ENCODE assay signal across 20 mouse cellular contexts in genomic region chr3:126514842-126515241, GRCm38 (mm10).
DNase-seq lines count a peak whose midpoint lies in the region; ATAC-seq and TF ChIP-seq lines count a peak whose summit lies in the region.
"Had no signal": no experiment of that assay in that cellular context is flagged by ENCODE, and none has a peak within 500 bp of the region (broad histone marks: within the 10 kb centered on the region; RNA-seq: fewer than 3 reads in every experiment).

No protein-coding gene starts in this region.

- H3K4me1 ChIP-seq in hindbrain, postnatal 0 days (ENCODE audit: insufficient read depth, low read length), result no peaks in the 10 kb centered on the region
- no peaks in the 10 kb centered on the region for H3K4me1 ChIP-seq in hindbrain, embryonic 10.5 days (replicated peaks)
- no peaks in the 10 kb centered on the region for H3K4me1 ChIP-seq in midbrain, embryonic 15.5 days
- H3K4me1 ChIP-seq in liver, embryonic 11.5 days (replicated peaks; ENCODE audit: control insufficient read depth, insufficient read depth, low read length), result no peaks in the 10 kb centered on the region
- H3K4me1 ChIP-seq: liver, embryonic 12.5 days; neural tube, embryonic 15.5 days had no signal

- no peaks in the 10 kb centered on the region for H3K9me3 ChIP-seq in hindbrain, postnatal 0 days (ENCODE audit: low read length)
- H3K9me3 ChIP-seq in hindbrain, embryonic 10.5 days, result peaks cover 3% of the 10 kb centered on the region; the same call in 1 of the 2 replicates
- no peaks in the 10 kb centered on the region for H3K9me3 ChIP-seq in midbrain, embryonic 15.5 days
- H3K9me3 ChIP-seq in liver, embryonic 11.5 days (ENCODE audit: control insufficient read depth, low read length), result no peaks in the 10 kb centered on the region
- H3K9me3 ChIP-seq: liver, embryonic 12.5 days; neural tube, embryonic 15.5 days had no signal

- ATAC-seq in hindbrain, postnatal 0 days, result 0 out of 2 replicates have a peak, but pooled peaks have one; percentile 56
- peak; percentile 86 for ATAC-seq in midbrain, embryonic 15.5 days (replicated peaks)
- no peak for ATAC-seq in liver, embryonic 11.5 days (replicated peaks; ENCODE audit: low FRiP score)
- ATAC-seq: CD4-positive, CD25-positive, alpha-beta regulatory T cell, adult 4 months; inflammation-experienced regulatory T-cells, adult 6 months; liver, embryonic 12.5 days had no signal

- no peak overlapping the region for H3K27ac ChIP-seq in hindbrain, postnatal 0 days
- no peak overlapping the region for H3K27ac ChIP-seq in hindbrain, embryonic 10.5 days
- no peak overlapping the region for H3K27ac ChIP-seq in midbrain, embryonic 15.5 days
- no peak overlapping the region for H3K27ac ChIP-seq in liver, embryonic 11.5 days (ENCODE audit: low read depth, low read length)
- H3K27ac ChIP-seq: liver, embryonic 12.5 days; macrophage; neural tube, embryonic 15.5 days had no signal

- no peaks in the 10 kb centered on the region for H3K27me3 ChIP-seq in hindbrain, postnatal 0 days (ENCODE audit: insufficient read depth, low read length)
- H3K27me3 ChIP-seq in hindbrain, embryonic 10.5 days (ENCODE audit: insufficient read depth, poor library complexity, severe bottlenecking), result no peaks in the 10 kb centered on the region
- H3K27me3 ChIP-seq in midbrain, embryonic 15.5 days (replicated peaks), result no peaks in the 10 kb centered on the region
- no peaks in the 10 kb centered on the region for H3K27me3 ChIP-seq in liver, embryonic 11.5 days (replicated peaks; ENCODE audit: control insufficient read depth, insufficient read depth, low read length)
- H3K27me3 ChIP-seq: liver, embryonic 12.5 days; neural tube, embryonic 15.5 days had no signal

- no peak for TF ChIP-seq CTCF in hindbrain, postnatal 0 days (IDR thresholded peaks at IDR 0.05; ENCODE audit: low read depth)

- no peak overlapping the region for H3K4me2 ChIP-seq in hindbrain, postnatal 0 days (ENCODE audit: low read depth, low read length)
- no peak overlapping the region for H3K4me2 ChIP-seq in midbrain, embryonic 15.5 days
- no peak overlapping the region for H3K4me2 ChIP-seq in liver, embryonic 11.5 days
- H3K4me2 ChIP-seq: liver, embryonic 12.5 days; lung, embryonic 14.5 days; neural tube, embryonic 15.5 days had no signal

- H3K9ac ChIP-seq in hindbrain, postnatal 0 days (replicated peaks; ENCODE audit: low read length), result no peak overlapping the region
- no peak overlapping the region for H3K9ac ChIP-seq in midbrain, embryonic 15.5 days
- H3K9ac ChIP-seq in liver, embryonic 11.5 days (ENCODE audit: low read depth, low read length), result no peak overlapping the region
- H3K9ac ChIP-seq: liver, embryonic 12.5 days; lung, embryonic 14.5 days; neural tube, embryonic 15.5 days had no signal

- no peaks in the 10 kb centered on the region for H3K36me3 ChIP-seq in hindbrain, postnatal 0 days (ENCODE audit: insufficient read depth, low read length)
- no peaks in the 10 kb centered on the region for H3K36me3 ChIP-seq in hindbrain, embryonic 10.5 days
- no peaks in the 10 kb centered on the region for H3K36me3 ChIP-seq in midbrain, embryonic 15.5 days (replicated peaks)
- H3K36me3 ChIP-seq in liver, embryonic 11.5 days (ENCODE audit: control insufficient read depth, insufficient read depth, low read length), result no peaks in the 10 kb centered on the region
- H3K36me3 ChIP-seq: G1E; liver, embryonic 12.5 days; neural tube, embryonic 15.5 days had no signal

- peak; percentile 39 for DNase-seq in embryo, embryonic 10 days (ENCODE audit: low spot score)
- DNase-seq in embryo, embryonic 9.5 days (ENCODE audit: extremely low spot score), result no peak
- peak; percentile 12 for DNase-seq in hindbrain, postnatal 0 days (ENCODE audit: low spot score)
- DNase-seq in hindbrain, embryonic 10.5 days (ENCODE audit: low spot score), result no peak
- DNase-seq in forelimb bud, embryonic 11.5 days (ENCODE audit: low read depth, low spot score), result peak; percentile 52
- no peak for DNase-seq in liver, embryonic 11.5 days (ENCODE audit: low spot score)
- DNase-seq in adipocyte (ENCODE audit: low spot score), result no peak
- DNase-seq: cerebellum, postnatal 25 days; gastrocnemius, postnatal 25 days; kidney, adult 8-10 months; kidney, postnatal 25 days; lung, embryonic 14.5 days; thymus, postnatal 4 days had no signal

- WGBS in hindbrain, postnatal 0 days, result 35% methylated on average over 2 of the region's 2 CpGs
- WGBS in hindbrain, embryonic 10.5 days, result 52% methylated on average over 2 of the region's 2 CpGs
- 8% methylated on average over 2 of the region's 2 CpGs for WGBS in midbrain, embryonic 15.5 days
- 50% methylated on average over 2 of the region's 2 CpGs for WGBS in liver, embryonic 11.5 days

- H3K4me3 ChIP-seq in hindbrain, postnatal 0 days (ENCODE audit: low read length), result no peak overlapping the region
- no peak overlapping the region for H3K4me3 ChIP-seq in hindbrain, embryonic 10.5 days
- no peak overlapping the region for H3K4me3 ChIP-seq in midbrain, embryonic 15.5 days
- no peak overlapping the region for H3K4me3 ChIP-seq in liver, embryonic 11.5 days (ENCODE audit: low read depth, low read length)
- H3K4me3 ChIP-seq: liver, embryonic 12.5 days; neural tube, embryonic 15.5 days had no signal

Comparison
In these comparisons a context has a peak if more than half of its experiments do, and no peak if none do; other contexts are left out.
1. DNase-seq: peak in embryo, embryonic 10 days (single experiment), hindbrain, postnatal 0 days (single experiment) and forelimb bud, embryonic 11.5 days (single experiment); none in embryo, embryonic 9.5 days (single experiment), hindbrain, embryonic 10.5 days (single experiment), liver, embryonic 11.5 days (single experiment) and adipocyte (single experiment).